Mouse (Mus musculus): ENCODE measurements around the gene Tead3. TPM values are rescaled to one million over a fixed set of nuclear protein-coding genes. Genes with fewer than 3 reads are reported as not detected.

The Tead3 gene
- polyA plus RNA-seq, 1 experiment from 2014 or later, result 9.7 TPM

DNA sequence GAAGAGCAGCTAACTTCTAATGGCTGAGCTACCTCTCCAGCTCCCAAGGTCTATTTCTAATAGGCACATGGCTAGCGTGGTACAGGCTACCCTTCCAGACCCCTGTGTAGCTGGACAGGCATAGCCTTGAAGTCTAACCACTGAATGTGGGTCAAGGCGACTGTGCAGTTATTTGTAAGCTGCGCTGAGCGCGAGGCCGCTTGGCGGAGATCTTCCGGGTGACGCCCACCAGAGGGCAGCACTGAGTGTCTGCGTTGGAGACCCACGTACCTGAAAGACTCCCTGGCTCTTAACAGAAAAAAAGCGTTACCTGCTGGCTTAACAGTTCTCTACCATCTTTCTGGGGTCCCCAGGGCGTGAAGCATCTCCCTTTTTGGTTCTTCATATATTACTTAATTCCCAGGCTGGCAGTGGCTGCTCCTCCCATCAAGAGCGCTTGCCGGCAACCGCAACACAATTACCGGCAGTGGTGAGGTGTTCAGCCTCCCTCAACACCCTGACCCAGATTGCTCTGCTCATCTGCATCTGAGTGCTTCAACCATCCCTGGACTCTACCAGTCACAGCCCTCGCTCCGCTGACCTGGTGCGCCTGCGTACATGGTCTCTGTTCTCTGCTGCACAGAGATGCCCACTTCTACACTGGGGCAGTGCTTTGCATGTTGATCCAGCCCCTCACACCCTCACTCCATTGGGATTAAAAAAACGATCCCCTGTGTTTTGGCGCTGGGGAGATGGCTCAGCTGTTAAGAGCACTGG, 35.7 kb upstream of the Tead3 start:
- H3K4me2 ChIP-seq (replicated peaks; ENCODE audit: low read depth, low read length), result peak overlapping the region; percentile 30; the same call in 1 of the 2 replicates
- H3K4me1 ChIP-seq (ENCODE audit: insufficient read depth, low read depth, low read length), result no peaks in the 10 kb centered on the region
- peaks cover 6% of the 10 kb centered on the region; the same call in 1 of the 2 replicates for H3K27me3 ChIP-seq (replicated peaks; ENCODE audit: insufficient read depth, low read length)
- no peak overlapping the region for H3K9ac ChIP-seq (replicated peaks; ENCODE audit: low read depth)
- H3K36me3 ChIP-seq (ENCODE audit: insufficient read depth, low read length), result no peaks in the 10 kb centered on the region
- WGBS, result 4% methylated on average over 23 of the region's 23 CpGs
- H3K4me3 ChIP-seq (ENCODE audit: low read depth, low read length), result no peak overlapping the region
- H3K27ac ChIP-seq (ENCODE audit: low read length), result no peak overlapping the region
- DNase-seq (ENCODE audit: low spot score) (peak; percentile 77), ATAC-seq (peak; percentile 49)
- TF ChIP-seq EP300 (IDR thresholded peaks at IDR 0.05), result no peak
- TF ChIP-seq CTCF (IDR thresholded peaks at IDR 0.05), result peak; percentile 89
- no peaks in the 10 kb centered on the region for H3K9me3 ChIP-seq (ENCODE audit: low read length)

DNA sequence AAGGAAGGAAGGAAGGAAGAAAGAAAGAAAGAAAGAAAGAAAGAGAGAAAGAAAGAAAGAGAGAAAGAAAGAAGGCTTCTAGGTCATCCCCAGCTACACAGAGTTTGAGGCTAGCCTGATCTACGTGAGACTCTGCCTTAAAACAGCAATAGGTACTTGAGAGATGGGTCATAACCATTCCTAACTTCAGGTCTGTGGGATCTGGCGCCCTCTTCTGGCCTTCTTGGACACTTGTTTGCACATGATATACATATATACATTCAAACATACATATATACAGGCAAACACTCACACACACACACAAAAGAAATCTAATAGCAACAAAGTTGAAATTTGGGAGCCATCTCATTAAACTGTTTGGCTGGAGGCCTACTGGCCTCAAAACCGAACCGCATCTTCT, 33.7 kb upstream of the Tead3 start:
- no peaks in the 10 kb centered on the region for H3K4me1 ChIP-seq (ENCODE audit: insufficient read depth, low read depth, low read length)
- no peak for TF ChIP-seq EP300 (IDR thresholded peaks at IDR 0.05)
- TF ChIP-seq CTCF (IDR thresholded peaks at IDR 0.05), result peak; percentile 62
- no peak overlapping the region for H3K9ac ChIP-seq (replicated peaks; ENCODE audit: low read depth)
- peaks cover 6% of the 10 kb centered on the region; the same call in 1 of the 2 replicates for H3K27me3 ChIP-seq (replicated peaks; ENCODE audit: insufficient read depth, low read length)
- H3K36me3 ChIP-seq (ENCODE audit: insufficient read depth, low read length), result no peaks in the 10 kb centered on the region
- no peaks in the 10 kb centered on the region for H3K9me3 ChIP-seq (ENCODE audit: low read length)
- no peak overlapping the region for H3K4me3 ChIP-seq (ENCODE audit: low read depth, low read length)
- no peak for ATAC-seq
- no peak for DNase-seq (ENCODE audit: low spot score)
- H3K4me2 ChIP-seq (replicated peaks; ENCODE audit: low read depth, low read length), result no peak overlapping the region
- H3K27ac ChIP-seq (ENCODE audit: low read length), result no peak overlapping the region
- WGBS, result 73% methylated on average over 4 of the region's 4 CpGs

GRCm38 (mm10) chr17:28380255-28380654, 29.6 kb upstream of the Tead3 start:
- Histone ChIP-seq H3K9me3 (ENCODE audit: low read length) (no peaks in the 10 kb centered on the region), H3K4me3 (ENCODE audit: low read depth, low read length) (no peak overlapping the region), H3K9ac (replicated peaks; ENCODE audit: low read depth) (no peak overlapping the region), H3K4me2 (replicated peaks; ENCODE audit: low read depth, low read length) (no peak overlapping the region), H3K27me3 (replicated peaks; ENCODE audit: insufficient read depth, low read length) (peaks cover 7% of the 10 kb centered on the region; the same call in 1 of the 2 replicates), H3K36me3 (ENCODE audit: insufficient read depth, low read length) (no peaks in the 10 kb centered on the region), H3K27ac (ENCODE audit: low read length) (no peak overlapping the region), H3K4me1 (ENCODE audit: insufficient read depth, low read depth, low read length) (no peaks in the 10 kb centered on the region)
- no peak for DNase-seq (ENCODE audit: low spot score)
- TF ChIP-seq EP300 (IDR thresholded peaks at IDR 0.05), result no peak
- no peak for TF ChIP-seq CTCF (IDR thresholded peaks at IDR 0.05)
- ATAC-seq, result no peak
- WGBS, result 14% methylated on average over 6 of the region's 6 CpGs

DNA sequence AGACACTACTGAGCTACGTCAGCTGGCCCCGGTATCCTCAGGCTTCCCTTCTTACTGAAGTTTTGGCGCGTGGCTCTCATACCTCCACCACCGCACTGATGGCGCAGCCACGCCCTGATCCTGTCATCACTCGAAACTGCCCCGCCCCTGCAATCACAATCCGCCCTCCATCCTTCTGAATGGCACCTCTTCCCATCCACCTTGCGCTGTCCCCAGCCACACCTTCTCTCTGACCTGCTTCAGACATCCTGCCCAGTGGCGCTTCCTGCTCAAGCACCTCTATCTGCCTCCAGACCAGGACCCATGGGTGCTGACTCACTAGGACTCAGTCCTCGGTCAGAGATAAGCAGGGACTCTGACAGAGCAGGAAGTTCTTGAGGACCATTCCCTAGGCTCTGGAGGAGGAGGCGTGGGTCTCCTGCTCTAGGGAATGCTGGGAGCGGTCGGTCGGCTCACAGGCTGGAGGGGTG, 25.0 kb upstream of the Tead3 start:
- Histone ChIP-seq H3K27me3 (replicated peaks; ENCODE audit: insufficient read depth, low read length) (peaks cover 10% of the 10 kb centered on the region; the same call in 1 of the 2 replicates), H3K9me3 (ENCODE audit: low read length) (no peaks in the 10 kb centered on the region), H3K4me2 (replicated peaks; ENCODE audit: low read depth, low read length) (no peak overlapping the region), H3K27ac (ENCODE audit: low read length) (no peak overlapping the region), H3K36me3 (ENCODE audit: insufficient read depth, low read length) (no peaks in the 10 kb centered on the region), H3K4me3 (ENCODE audit: low read depth, low read length) (no peak overlapping the region), H3K4me1 (ENCODE audit: insufficient read depth, low read depth, low read length) (no peaks in the 10 kb centered on the region), H3K9ac (replicated peaks; ENCODE audit: low read depth) (no peak overlapping the region)
- no peak for TF ChIP-seq EP300 (IDR thresholded peaks at IDR 0.05)
- no peak for TF ChIP-seq CTCF (IDR thresholded peaks at IDR 0.05)
- DNase-seq (ENCODE audit: low spot score), result peak; percentile 55
- ATAC-seq, result peak; percentile 62
- WGBS, result 9% methylated on average over 17 of the region's 17 CpGs

- no peak overlapping the region for H3K4me3 ChIP-seq (ENCODE audit: low read depth, low read length)
- DNase-seq (ENCODE audit: low spot score) (no peak), ATAC-seq (no peak)
- no peak overlapping the region for H3K27ac ChIP-seq (ENCODE audit: low read length)
- WGBS, result 19% methylated on average over 16 of the region's 16 CpGs
- peaks cover 10% of the 10 kb centered on the region; the same call in 1 of the 2 replicates for H3K27me3 ChIP-seq (replicated peaks; ENCODE audit: insufficient read depth, low read length)
- no peaks in the 10 kb centered on the region for H3K4me1 ChIP-seq (ENCODE audit: insufficient read depth, low read depth, low read length)
- H3K4me2 ChIP-seq (replicated peaks; ENCODE audit: low read depth, low read length), result no peak overlapping the region
- H3K9me3 ChIP-seq (ENCODE audit: low read length), result no peaks in the 10 kb centered on the region
- no peak overlapping the region for H3K9ac ChIP-seq (replicated peaks; ENCODE audit: low read depth)
- TF ChIP-seq EP300 (IDR thresholded peaks at IDR 0.05), result no peak
- TF ChIP-seq CTCF (IDR thresholded peaks at IDR 0.05), result no peak
- no peaks in the 10 kb centered on the region for H3K36me3 ChIP-seq (ENCODE audit: insufficient read depth, low read length)
Observed at GRCm38 (mm10) chr17:28374494-28374893, 23.9 kb upstream of the Tead3 start.

DNA sequence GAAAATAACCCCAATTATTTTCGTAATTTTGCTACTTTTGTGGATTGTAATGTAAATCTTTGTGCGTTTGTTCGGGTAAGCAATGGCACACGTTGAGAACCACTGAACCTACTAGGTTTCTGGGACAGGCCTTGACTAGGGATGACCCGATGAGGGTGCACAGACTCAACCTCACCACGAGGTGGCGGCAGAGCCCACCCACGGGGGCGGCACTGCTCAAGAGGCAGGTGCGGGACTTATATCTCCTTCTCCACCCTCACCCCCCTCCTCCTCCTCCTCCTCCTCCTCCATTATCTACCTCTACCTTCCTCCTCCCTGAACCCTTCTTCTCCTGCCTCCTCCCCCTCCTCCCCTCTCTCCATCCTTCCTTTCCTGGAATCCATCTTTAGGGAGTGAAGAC, 23.2 kb upstream of the Tead3 start:
- Histone ChIP-seq H3K4me2 (replicated peaks; ENCODE audit: low read depth, low read length) (no peak overlapping the region), H3K4me1 (ENCODE audit: insufficient read depth, low read depth, low read length) (no peaks in the 10 kb centered on the region), H3K27ac (ENCODE audit: low read length) (no peak overlapping the region), H3K36me3 (ENCODE audit: insufficient read depth, low read length) (no peaks in the 10 kb centered on the region), H3K9ac (replicated peaks; ENCODE audit: low read depth) (no peak overlapping the region), H3K27me3 (replicated peaks; ENCODE audit: insufficient read depth, low read length) (peaks cover 10% of the 10 kb centered on the region; the same call in 1 of the 2 replicates), H3K9me3 (ENCODE audit: low read length) (no peaks in the 10 kb centered on the region), H3K4me3 (ENCODE audit: low read depth, low read length) (no peak overlapping the region)
- peak; percentile 46 for ATAC-seq
- TF ChIP-seq EP300 (IDR thresholded peaks at IDR 0.05) (no peak), CTCF (IDR thresholded peaks at IDR 0.05) (peak; percentile 87)
- peak; percentile 73 for DNase-seq (ENCODE audit: low spot score)
- 20% methylated on average over 10 of the region's 10 CpGs for WGBS

All from lung, postnatal 0 days (tissue).